Mouse (Mus musculus) small intestine, adult 2 months (tissue): Measurements from ENCODE around the gene Cdc14a.

Source experiments
- CTCF ChIP-seq: fragments of 200-500 bp; IDR thresholded peaks from 2 replicates; pipeline ENCODE4 v1.5.1; 2012; ENCODE audit warnings: low read depth, mild to moderate bottlenecking, control low read depth, inconsistent platforms, low read length, moderate library complexity, mixed read lengths; ENCODE audit not compliant: insufficient replicate concordance, insufficient read length; ENCODE audit errors: extremely low read depth
- POLR2A ChIP-seq: fragments of 200-500 bp; IDR thresholded peaks from 2 replicates; pipeline ENCODE4 v1.6.1; 2012; ENCODE audit warnings: low read depth, mild to moderate bottlenecking, control low read depth, inconsistent platforms, low read length, moderate library complexity

DNA sequence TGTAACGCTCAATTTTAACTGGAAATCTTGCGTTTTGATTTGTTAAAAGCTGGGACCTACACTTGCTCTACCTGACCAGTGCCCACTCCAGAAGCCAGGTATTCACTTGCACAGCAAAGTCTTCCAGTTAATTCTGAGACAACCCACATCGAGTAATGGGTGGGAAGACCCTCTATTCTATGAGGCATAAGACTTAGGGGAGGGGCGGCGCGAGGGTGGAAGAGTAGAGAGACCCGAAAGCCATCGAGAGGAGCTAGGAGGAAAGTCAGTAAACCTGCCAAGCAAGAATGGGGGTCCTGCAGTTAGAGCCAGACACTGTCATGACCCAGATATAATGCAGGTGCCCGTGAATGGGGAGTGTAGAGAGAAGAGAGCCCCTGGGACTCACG is 96.2 kb downstream of the Cdc14a start:
- no peak for TF ChIP-seq CTCF
- no peak for TF ChIP-seq POLR2A
